Mouse (Mus musculus): ENCODE results near the gene Nicn1. TPM values are rescaled to one million over a fixed set of nuclear protein-coding genes. Genes with fewer than 3 reads are reported as not detected.

Gene Nicn1
- total RNA-seq (2021) (10 to 100 TPM; 17.5 to 24.9 TPM), polyA plus RNA-seq (2012; rRNA removed) (16.6 and 18.8 TPM in 2 replicates)
- long read RNA-seq, transcript Nicn1-201 (6 exons, 2,133 nt) = major isoform, 20 of 22 reads
- long read RNA-seq, partial matches to known transcripts = 0 of 22 reads
- long read RNA-seq, other reads (novel, unspliced or antisense) = 2 of 22 reads

- DNase-seq = peak; percentile 93
These were observed at the start of gene Nicn1 for GRCm38 (mm10) chr9:108290016-108290750. Gene Nicn1, plus strand, starts transcription at chr9:108290429.

- DNase-seq = no peak
These were observed 45.7 kb upstream of the Nicn1 start for GRCm38 (mm10) chr9:108244540-108244939.

DNA sequence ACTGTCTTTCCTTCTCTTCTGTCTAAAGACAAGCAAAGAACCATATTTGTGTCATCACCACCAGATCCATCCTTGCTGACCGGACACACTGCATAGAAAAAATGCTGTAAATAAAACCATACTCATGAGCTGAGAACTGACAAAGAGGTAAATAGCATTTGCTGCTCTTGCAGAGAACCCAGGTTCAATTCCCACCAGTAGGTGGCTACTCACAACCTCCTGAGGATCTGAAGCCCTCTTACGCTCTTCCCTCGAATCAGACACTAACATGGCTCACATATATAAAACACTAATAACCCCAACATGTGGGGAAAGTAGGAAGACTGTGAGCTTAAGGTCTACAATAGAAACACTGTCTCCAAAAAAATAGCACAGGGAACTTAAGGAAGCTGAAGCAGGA is 45.2 kb upstream of the Nicn1 start:
- DNase-seq = no peak

- DNase-seq = peak; percentile 33
These were observed 41.3 kb upstream of the Nicn1 start for GRCm38 (mm10) chr9:108248957-108249356.

DNA sequence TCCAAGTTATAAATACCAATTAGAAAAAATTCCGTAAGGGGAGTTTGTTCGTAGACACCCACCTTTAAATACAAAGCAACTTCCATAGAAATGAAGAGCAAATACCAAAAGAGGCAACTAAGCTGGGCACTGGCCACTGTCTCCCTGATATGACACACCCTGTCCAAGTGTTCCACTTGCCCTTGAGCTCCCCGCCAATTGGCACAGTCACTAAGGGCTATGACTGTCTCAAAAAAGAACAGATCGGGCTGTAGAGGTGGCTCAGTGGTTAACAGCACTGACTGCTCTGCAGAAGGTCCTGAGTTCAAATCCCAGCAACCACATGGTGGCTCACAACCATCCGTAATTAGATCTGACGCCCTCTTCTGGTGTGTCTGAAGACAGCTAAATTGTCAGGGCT is 38.4 kb upstream of the Nicn1 start:
- peak; percentile 86 for DNase-seq

- DNase-seq = no peak
These were observed 37.5 kb upstream of the Nicn1 start for GRCm38 (mm10) chr9:108252766-108253165.

DNA sequence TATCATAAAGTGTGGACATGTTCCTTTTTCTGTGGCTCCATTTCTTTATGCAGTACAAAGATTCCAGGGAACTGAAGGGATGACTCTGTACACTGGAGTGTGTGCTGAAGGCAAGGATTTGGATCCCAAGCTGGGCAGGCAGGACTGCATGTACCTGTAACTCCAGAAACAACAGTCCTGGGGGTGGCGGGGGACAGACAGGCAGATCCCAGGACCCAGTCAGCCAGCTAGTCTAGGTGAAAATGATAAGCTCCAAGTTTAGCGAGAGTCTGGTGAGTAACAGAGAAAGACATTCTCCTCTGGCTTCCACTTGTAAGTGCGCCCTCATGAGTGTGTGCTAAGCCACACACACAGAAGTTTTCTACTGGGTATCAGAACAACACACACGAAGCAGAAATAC is 29.7 kb upstream of the Nicn1 start:
- no peak for DNase-seq

- DNase-seq = no peak
These were observed 28.4 kb upstream of the Nicn1 start for GRCm38 (mm10) chr9:108261865-108262264.

DNA sequence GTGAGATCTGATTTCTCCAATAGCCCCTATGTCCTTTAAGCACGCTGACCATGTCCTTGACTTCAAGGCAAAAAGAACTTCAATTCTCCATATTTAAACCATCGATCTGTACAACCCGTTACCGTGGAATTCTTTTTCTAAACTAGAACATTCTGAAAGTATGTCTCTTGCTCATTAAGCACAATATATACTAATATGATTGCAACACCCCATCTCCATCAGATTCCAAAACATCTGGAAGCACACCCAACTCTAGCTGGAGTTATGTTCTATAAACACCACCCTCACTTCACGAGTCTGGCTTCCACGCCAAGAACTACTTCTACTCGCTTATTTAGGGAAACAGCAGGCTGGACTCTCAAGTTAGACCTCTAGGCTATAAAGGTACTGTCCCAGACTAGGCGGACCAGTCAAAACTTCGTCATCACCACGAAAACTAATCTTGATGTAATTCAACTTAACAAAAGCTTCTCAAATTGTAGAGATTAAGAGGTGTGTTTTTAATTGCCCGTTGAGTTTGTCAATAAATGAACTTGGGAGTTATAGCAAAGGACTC is 27.7 kb upstream of the Nicn1 start:
- DNase-seq = no peak

- DNase-seq = no peak
These were observed 27.0 kb upstream of the Nicn1 start for GRCm38 (mm10) chr9:108263131-108263681.

DNA sequence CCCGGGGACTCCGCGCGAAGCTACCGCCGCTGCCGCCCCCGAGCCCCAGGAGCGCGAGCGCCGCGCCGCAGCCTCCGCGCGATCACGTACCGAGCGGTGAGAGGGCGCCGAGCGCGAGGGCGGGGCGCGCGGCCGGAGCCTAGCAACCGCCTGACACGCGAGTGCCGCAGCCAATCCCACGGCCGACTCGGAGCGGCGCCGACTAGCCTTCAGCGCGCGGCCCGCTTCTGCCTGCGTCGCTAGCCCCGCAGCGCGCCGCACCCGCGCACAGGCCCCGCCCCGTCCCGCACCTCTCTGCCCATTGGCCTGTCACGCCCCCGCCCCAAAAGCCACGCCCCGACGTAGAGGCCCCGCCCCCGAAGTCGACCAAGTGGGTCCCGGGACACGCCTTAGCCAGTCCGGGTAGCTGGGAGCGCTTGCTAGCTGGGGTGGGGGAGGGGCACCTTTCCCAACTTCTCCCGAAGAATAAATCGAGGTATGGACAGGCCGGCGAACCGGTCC is 26.5 kb upstream of the Nicn1 start, which contains the start of gene Dag1:
TSS of gene Dag1 (minus strand) at position 269 of the 501 bp plus-strand sequence.
- DNase-seq = peak; percentile 100

- DNase-seq = peak; percentile 62
These were observed 25.9 kb upstream of the Nicn1 start for GRCm38 (mm10) chr9:108264191-108264921.

DNA sequence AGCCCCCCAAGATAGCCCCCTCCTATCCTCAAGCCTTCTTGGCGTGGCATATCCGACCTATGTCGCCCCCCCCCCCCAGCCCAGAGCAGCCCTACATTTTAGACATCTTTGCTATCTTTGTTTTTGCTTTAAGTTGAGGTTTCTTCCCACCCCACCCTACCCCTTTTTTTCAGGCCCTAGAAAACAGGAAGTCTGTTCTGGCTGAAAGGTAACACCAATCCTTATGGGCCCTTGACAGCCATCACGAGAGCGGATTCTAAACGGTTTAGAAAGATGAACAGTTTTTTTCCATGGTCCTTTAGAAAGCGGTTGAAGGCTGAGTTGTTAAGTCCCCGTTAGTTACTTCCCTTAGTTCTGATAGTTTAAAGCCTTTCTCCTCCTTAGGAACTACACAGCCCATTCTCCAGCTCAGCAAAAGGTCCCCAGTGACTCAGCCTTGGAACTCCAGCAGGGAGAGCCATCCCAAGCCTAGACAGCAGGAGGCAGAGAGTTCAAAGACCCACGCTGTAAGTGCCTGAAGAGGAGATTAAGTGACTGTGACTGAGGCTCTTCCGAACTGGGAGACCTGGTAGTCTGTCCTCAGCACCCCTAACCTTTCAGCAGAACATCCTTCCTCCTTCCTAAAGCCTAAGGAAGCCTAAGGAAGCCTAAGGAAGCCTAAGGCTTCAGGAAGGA is 23.8 kb upstream of the Nicn1 start:
- no peak for DNase-seq

DNA sequence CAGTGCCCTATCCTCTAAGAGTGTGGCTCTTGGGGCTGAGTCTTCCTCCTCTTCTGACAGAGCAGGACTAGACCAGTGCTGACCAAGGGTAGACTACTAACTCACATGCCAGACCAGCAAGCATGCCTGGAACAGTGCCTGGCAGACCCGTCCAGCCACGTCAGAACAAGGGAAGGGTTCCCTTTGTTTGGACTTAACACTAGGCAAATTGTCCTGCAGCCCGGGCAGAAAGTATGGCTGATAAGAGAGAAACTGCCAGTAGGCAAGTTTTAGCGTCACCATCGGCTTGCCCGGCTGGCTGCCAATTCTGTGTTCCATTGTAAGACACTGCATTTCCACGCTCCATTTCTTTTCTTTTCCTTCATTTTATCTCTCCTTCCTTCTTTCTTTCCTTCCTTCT is 22.5 kb upstream of the Nicn1 start:
- no peak for DNase-seq

DNA sequence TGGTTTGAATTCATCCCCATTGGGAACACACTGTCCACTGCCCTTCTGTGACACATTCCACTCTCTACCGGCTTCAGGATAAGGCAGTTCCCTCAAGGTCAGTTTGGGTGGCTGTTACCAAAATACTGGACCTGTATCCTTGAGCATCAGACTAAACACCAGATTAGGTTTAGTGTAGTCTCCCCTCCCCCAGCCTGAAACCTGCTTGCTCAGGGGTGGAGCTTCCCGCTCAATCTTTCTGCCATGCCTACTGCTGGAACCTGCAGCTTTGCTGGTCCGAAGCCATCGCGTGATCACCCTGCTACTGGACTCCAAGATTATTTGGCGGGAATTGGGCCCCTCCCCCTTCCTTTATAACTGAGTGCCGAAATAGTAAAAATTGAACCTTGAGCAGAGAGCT is 21.5 kb upstream of the Nicn1 start:
- peak; percentile 48 for DNase-seq

DNA sequence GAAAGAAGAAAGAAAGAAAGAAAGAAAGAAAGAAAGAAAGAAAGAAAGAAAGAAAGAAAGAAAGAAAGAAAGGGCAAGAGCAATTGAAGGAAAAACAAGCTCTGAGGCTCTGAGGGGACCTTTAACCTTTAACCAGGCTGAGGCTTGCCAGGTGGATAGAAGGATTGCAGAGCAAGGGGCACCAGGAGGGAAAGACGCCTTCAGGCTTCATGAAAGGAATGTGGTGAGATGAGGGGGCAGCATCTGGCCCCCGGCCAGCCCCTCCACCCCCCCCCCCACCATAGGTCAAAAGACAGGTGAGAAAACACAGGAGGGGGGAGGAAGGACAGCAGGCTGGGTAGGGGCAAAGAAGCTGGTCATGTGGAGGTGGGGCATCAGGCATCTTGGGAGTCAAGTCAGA is 18.3 kb upstream of the Nicn1 start:
- DNase-seq = no peak

DNA sequence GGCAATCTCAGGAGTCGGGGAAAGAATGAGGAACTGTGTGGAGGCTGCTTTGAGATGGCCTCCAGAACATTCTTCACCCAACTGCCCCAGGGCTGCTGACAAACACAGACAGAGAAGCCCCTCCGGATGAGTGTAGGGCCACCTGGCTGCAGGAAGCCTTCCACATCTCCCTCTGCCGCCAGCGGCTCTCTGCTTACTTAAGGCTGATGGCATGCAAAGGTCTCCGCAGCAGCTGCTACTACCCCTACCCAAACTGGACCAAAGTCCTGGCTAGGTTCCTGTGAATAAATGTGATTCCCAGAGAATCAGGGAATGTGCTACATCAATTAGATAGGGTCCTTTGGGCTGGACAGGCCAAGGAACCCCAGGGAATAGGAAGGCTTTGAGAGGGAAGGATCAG is 17.5 kb upstream of the Nicn1 start:
- DNase-seq = no peak

- no peak for DNase-seq
These were observed 16.7 kb upstream of the Nicn1 start for GRCm38 (mm10) chr9:108273485-108273884.

DNA sequence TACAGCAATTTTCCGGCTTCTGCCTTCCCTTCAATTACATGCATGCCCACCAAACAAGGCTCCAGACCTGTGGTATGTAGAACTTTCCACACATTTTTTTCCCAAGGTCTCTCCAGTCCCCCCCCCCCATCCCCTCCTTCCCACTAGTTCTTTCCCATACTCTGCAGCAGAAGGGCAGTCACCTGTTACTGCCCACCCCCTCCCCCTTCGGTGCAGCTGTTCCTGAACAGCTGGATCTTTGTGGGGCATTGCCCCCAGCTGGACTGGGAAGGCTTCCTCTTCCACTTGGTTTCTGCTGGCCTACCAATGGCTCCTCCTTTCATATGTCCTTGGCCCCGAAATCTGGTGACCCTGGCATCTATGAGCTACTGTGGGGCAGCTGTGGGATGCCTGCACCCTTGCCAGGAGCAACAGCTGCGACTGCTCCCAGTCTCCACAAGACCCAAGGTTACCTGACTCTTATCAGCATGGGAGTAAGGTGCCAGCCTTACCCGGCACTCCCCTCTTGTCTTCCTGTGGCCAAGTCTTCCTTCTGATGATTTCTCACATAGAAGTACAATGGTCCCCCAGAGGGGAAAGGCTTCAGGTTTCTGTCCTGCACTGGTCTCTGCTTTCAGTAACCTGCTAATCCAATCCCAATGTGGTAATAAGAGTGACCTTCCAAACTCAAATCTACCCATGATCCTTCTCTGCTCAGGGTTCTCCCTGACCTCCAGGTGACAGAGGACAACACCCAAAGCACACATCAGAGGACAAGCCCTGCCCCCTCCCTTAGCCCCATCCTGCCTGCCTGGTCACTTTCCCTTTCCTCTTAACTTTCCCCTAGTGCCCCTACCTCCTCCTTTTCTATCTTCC is 15.5 kb upstream of the Nicn1 start:
- DNase-seq = peak; percentile 85

DNA sequence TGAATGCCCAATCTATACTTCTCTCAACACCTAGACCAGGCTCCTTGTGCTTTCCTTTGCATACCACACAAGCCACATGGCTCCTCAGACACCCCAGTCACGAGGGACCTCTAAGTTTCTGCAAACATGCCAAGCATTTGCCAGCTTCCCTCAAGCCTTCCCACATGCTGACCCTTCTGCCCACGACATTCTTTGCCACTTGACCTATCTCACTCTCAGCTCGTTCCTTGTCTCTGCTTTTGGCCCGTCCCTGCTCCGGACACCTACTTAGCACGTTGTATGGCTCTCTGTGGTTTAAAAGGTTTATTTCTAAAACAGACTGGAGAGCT is 14.9 kb upstream of the Nicn1 start:
- DNase-seq = no peak

Data from adrenal gland, adult 2 months (tissue).